Mouse (Mus musculus) limb, embryonic 13.5 days (tissue): ENCODE measurements at regions not wholly inside any gene's neighbourhood (a gene's known extent, or its start where the extent isn't known, plus 50 kb on each side); places are given as distances from the start of the nearest gene placed in this dataset.

Source experiments
- ATAC-seq: fragments of 200-750 bp; cut with Nextera tagmentation; 2 replicates; pipeline ENCODE4 v1.8.0; 2017; ENCODE audit warnings: low read depth, moderate number of reproducible peaks, moderate TSS enrichment; ENCODE audit not compliant: low FRiP score
- H3K27ac ChIP-seq: fragments of 300-500 bp; sonication (generic); 2 replicates; pipeline ENCODE4 v1.5.1; 2015; ENCODE audit warnings: inconsistent platforms, mild to moderate bottlenecking, moderate library complexity
- H3K27me3 ChIP-seq: fragments of 300-500 bp; sonication (generic); 2 replicates; pipeline ENCODE4 v1.6.1; 2015; ENCODE audit warnings: mild to moderate bottlenecking, inconsistent platforms
- H3K36me3 ChIP-seq: fragments of 300-500 bp; sonication (generic); 2 replicates; pipeline ENCODE4 v1.6.1; 2015; ENCODE audit warnings: inconsistent platforms, mild to moderate bottlenecking, moderate library complexity
- H3K4me1 ChIP-seq: fragments of 300-500 bp; sonication (generic); 2 replicates; pipeline ENCODE4 v1.6.1; 2015; ENCODE audit warnings: inconsistent platforms
- H3K4me2 ChIP-seq: fragments of 300-500 bp; sonication (generic); replicated peaks from 2 replicates; pipeline ENCODE4 v1.6.1; 2015; ENCODE audit warnings: inconsistent platforms, mild to moderate bottlenecking, moderate library complexity
- H3K4me3 ChIP-seq: fragments of 300-500 bp; sonication (generic); 2 replicates; pipeline ENCODE4 v1.5.1; 2015; ENCODE audit warnings: moderate library complexity, mild to moderate bottlenecking, inconsistent platforms
- H3K9ac ChIP-seq: fragments of 300-500 bp; sonication (generic); 2 replicates; pipeline ENCODE4 v1.6.1; 2015; ENCODE audit warnings: mild to moderate bottlenecking, inconsistent platforms
- H3K9me3 ChIP-seq: fragments of 300-500 bp; sonication (generic); 2 replicates; pipeline ENCODE4 v1.6.1; 2016; ENCODE audit warnings: inconsistent platforms
- WGBS: fragments of 180-500 bp; shearing (Covaris S2); methylation state at CpG from one replicate; pipeline ENCODE4 v1.1.7; 2015; 5-methylcytosine and 5-hydroxymethylcytosine counted together

DNA sequence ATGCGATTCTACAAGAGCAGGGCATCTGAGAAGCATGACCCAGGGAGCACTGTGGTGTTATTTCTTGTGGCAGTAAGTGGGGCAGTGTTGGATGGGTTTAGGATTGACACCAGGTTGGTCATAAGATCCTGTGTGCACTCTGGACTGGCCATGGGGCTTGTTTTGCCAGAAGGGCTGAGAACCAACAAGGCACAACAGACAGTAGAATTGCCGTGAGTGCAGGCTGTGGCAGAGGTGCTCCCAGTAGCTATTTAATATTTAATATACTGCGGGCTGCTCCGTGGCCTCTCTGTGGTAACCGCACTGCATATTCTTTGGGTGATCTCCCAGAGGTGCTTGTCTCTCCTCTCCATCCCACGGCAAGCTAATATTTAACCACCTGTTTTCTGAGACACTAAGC lies 88.5 kb downstream of the 4930426L09Rik start:
- H3K27ac ChIP-seq = no peak overlapping the region
- H3K4me3 ChIP-seq = no peak overlapping the region
- no peaks in the 10 kb centered on the region for H3K4me1 ChIP-seq
- no peaks in the 10 kb centered on the region for H3K36me3 ChIP-seq
- no peaks in the 10 kb centered on the region for H3K27me3 ChIP-seq
- no peak overlapping the region for H3K9ac ChIP-seq
- 92% methylated on average over 6 of the region's 6 CpGs for WGBS
- no peak overlapping the region for H3K4me2 ChIP-seq
- ATAC-seq = no peak
- peaks cover 6% of the 10 kb centered on the region; the same call in 1 of the 2 replicates for H3K9me3 ChIP-seq

DNA sequence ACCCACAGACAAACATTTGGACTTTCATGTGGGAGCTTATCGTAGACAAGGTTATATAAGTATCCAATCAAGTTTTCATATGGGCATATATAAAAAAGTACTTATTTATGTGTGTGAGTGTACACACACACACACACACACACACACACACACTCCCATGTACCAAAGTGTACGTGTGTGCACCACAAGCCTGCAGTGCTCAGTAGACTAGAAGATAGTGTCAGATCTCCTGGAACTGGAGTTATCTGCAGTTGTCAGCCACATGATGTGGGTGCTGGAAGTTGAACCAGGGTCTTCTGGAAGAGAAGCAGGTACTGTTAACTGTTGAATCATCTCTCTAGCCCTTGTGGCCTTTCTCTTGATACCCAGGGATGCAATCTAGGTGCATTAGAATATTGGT lies 99.7 kb upstream of the Armc3 start:
- H3K27me3 ChIP-seq = no peaks in the 10 kb centered on the region
- ATAC-seq = no peak
- no peak overlapping the region for H3K27ac ChIP-seq

DNA sequence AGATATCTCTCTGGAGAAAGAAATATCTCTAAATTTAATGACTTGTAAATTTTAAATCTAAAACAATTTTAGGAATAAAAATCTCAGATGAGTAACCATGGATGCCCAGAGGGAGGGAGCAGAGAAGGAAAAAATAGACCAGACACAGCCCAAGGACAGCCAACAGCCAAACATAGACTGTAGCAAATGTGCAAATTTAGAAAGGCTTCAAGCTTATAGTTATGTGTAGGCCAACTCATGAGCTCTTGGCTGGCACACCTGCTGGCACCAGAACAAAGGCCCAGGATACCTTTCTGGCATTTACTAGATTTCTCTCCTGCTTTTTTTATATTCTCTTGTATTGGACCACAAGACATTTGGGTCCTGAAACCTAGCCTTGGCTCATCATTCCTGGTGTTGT lies 90.3 kb upstream of the Armc3 start:
- Histone ChIP-seq H3K27me3 (no peaks in the 10 kb centered on the region), H3K9me3 (no peaks in the 10 kb centered on the region), H3K9ac (no peak overlapping the region), H3K4me2 (no peak overlapping the region), H3K27ac (no peak overlapping the region), H3K36me3 (no peaks in the 10 kb centered on the region), H3K4me1 (no peaks in the 10 kb centered on the region), H3K4me3 (no peak overlapping the region)
- no peak for ATAC-seq

More for the DNA sequence above, 99.7 kb upstream of the Armc3 start:
- Histone ChIP-seq H3K4me1 (no peaks in the 10 kb centered on the region), H3K36me3 (no peaks in the 10 kb centered on the region), H3K9me3 (no peaks in the 10 kb centered on the region), H3K9ac (no peak overlapping the region), H3K4me3 (no peak overlapping the region), H3K4me2 (no peak overlapping the region)
- WGBS = 83% methylated on average over 2 of the region's 2 CpGs

DNA sequence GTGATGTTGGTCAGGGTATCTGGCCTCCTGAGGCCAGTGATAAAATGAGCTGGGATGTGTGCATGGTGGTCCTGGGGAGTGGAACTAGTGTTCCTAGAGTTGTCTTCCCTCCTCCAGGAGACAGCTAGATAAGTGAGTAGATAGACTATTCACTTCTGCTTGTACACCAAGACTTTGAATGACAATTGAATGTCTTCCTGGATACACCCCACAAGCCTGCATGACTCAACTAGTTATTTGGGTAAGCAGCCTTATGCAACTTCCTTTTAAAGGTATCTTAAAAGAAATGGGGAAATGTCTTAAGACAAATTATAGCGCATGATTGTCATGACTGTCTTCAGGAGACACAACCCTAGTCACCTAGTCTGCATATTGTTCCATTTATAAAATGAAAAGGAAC lies 79.2 kb upstream of the Armc3 start:
- H3K36me3 ChIP-seq = no peaks in the 10 kb centered on the region
- H3K9me3 ChIP-seq = no peaks in the 10 kb centered on the region
- 91% methylated on average over 1 of the region's 1 CpGs for WGBS
- no peak overlapping the region for H3K9ac ChIP-seq
- no peak overlapping the region for H3K4me2 ChIP-seq
- H3K27ac ChIP-seq = no peak overlapping the region
- ATAC-seq = no peak
- H3K27me3 ChIP-seq = no peaks in the 10 kb centered on the region
- no peaks in the 10 kb centered on the region for H3K4me1 ChIP-seq
- H3K4me3 ChIP-seq = no peak overlapping the region

DNA sequence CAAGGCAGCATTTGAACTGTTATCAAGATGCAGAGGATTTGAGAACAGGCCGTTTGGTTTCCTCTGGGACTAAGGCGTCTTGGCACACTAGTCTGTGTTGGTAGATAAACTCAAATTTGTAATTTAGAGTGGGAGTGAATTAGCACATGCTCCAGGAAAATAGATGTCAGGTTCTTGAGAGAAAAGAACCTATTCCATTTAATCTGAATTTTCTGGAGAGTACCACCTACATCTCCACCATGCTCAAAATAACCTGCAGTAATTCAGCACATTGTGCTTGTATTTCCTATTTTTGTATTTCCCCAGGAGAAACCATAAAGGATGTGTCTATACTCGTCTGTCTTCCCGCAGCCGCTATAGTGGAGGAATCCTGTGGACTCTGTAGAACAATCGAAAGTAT lies 66.2 kb upstream of the Armc3 start:
- 82% methylated on average over 6 of the region's 6 CpGs for WGBS
- Histone ChIP-seq H3K9me3 (no peaks in the 10 kb centered on the region), H3K27ac (no peak overlapping the region), H3K36me3 (no peaks in the 10 kb centered on the region), H3K4me1 (no peaks in the 10 kb centered on the region), H3K4me3 (no peak overlapping the region), H3K27me3 (no peaks in the 10 kb centered on the region), H3K9ac (no peak overlapping the region), H3K4me2 (no peak overlapping the region)
- no peak for ATAC-seq

DNA sequence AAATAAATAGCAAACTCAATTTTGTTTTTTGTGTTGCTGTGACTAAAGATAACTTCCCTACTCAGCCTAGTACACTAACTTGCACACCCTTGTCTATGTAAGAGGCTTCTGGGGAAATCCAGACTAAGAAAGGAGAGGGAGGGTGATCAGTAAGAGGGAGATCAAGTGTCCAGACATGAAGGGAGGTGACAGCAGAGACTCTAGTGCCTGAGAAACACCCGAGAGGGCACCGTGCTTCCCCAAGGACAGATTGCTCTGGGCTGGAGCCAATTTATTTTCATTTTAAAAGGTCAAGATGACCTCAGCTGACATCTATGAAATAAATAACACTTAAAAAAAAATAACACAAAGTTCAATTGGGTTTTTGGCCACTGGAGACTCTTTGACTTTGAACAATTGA lies 56.5 kb upstream of the Armc3 start:
- Histone ChIP-seq H3K9me3 (no peaks in the 10 kb centered on the region), H3K4me1 (no peaks in the 10 kb centered on the region), H3K4me2 (no peak overlapping the region), H3K36me3 (no peaks in the 10 kb centered on the region), H3K27me3 (no peaks in the 10 kb centered on the region), H3K9ac (no peak overlapping the region), H3K4me3 (no peak overlapping the region), H3K27ac (no peak overlapping the region)
- ATAC-seq = no peak
- WGBS = 61% methylated on average over 2 of the region's 2 CpGs

DNA sequence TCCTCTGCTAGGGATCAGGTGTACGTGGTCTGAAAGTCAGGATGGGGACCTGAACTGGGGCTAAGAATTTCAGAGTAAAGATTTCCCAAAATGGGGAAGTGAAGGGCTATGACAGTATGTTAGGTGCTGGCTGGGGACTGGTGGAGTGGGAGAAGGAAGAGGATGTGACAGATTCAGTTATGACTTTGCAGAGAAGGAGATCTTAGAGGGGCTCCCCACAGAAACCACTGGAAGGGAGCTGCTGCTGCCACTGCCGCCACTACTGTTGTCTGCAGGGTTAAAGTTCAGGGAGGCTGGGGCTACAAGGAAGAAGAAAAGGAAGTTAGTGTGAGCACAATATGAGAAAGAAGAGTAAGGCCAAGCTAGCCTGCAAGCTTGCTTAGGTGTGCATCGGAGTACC lies 53.7 kb upstream of the Armc3 start:
- H3K4me3 ChIP-seq = no peak overlapping the region
- no peaks in the 10 kb centered on the region for H3K9me3 ChIP-seq
- H3K27me3 ChIP-seq = no peaks in the 10 kb centered on the region
- no peak overlapping the region for H3K27ac ChIP-seq
- ATAC-seq = no peak
- no peak overlapping the region for H3K9ac ChIP-seq
- 68% methylated on average over 3 of the region's 3 CpGs for WGBS
- no peaks in the 10 kb centered on the region for H3K4me1 ChIP-seq
- no peak overlapping the region for H3K4me2 ChIP-seq
- H3K36me3 ChIP-seq = no peaks in the 10 kb centered on the region

DNA sequence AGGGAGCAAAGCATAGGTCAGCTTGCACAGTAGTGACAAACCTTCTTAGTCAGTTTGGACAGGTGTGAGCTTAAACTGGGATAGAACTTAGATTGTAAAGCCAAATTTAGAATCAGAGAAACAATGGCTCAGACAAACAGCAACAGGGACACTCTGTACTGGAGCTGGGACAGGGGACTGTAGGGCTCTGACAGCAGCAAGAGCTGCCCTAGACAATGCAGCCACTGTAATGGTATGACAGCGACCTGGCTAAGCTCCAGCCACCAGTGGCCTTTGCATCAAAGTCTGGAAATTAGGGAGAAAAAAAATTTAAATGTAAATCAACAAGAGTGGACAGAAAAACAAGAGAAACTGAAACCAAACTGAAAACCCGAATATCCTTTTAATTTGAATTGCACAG lies 53.2 kb upstream of the Armc3 start:
- H3K9ac ChIP-seq = no peak overlapping the region
- no peaks in the 10 kb centered on the region for H3K27me3 ChIP-seq
- H3K27ac ChIP-seq = no peak overlapping the region
- H3K4me3 ChIP-seq = no peak overlapping the region
- no peaks in the 10 kb centered on the region for H3K36me3 ChIP-seq
- ATAC-seq = peak; percentile 48; the same call in 1 of the 2 replicates
- no peaks in the 10 kb centered on the region for H3K9me3 ChIP-seq
- no peak overlapping the region for H3K4me2 ChIP-seq
- 66% methylated on average over 2 of the region's 2 CpGs for WGBS
- H3K4me1 ChIP-seq = no peaks in the 10 kb centered on the region

DNA sequence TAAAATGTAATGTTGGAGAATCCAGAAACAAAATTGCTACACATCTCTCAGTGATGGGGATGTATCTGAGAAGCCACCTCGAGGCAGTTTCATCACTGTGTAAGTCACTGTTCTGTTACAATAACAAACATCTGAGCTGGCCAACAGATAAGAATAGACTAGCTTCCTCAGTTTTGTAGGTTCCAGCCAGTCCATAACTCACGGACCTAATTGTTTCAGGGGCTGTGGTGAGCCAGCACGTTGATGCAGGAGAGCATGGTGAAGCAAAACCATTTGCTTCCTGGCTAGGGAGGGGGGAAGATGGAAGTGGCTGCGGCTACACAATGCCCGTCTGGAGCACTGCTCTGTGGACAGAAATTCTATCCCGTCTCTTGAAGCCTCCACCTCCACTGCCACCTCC lies 52.8 kb upstream of the Armc3 start:
- H3K4me1 ChIP-seq = no peaks in the 10 kb centered on the region
- no peak overlapping the region for H3K27ac ChIP-seq
- no peaks in the 10 kb centered on the region for H3K27me3 ChIP-seq
- no peak overlapping the region for H3K9ac ChIP-seq
- 40% methylated on average over 6 of the region's 6 CpGs for WGBS
- no peaks in the 10 kb centered on the region for H3K36me3 ChIP-seq
- no peak overlapping the region for H3K4me2 ChIP-seq
- H3K9me3 ChIP-seq = no peaks in the 10 kb centered on the region
- ATAC-seq = no peak
- H3K4me3 ChIP-seq = no peak overlapping the region

DNA sequence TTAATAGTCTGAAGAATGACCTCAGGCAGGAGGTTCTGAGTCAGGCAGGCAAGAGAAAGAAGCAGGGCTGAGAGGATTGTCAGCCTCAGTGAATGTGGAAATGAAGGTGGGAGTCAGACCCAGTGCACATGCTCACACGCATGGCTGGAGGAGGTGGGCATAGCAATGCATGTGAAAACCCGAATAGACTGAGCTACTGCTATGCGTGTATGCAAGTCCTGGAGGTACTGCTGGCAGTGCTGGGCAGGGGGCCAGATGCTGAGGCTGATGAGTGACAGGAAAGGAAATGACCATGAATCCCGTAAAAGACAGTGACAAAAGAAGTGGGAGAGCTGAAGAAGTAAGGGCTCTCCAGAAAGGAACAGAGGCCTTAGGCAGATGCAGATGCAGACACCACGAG lies 50.3 kb upstream of the Armc3 start:
- H3K9me3 ChIP-seq = no peaks in the 10 kb centered on the region
- ATAC-seq = no peak
- H3K27ac ChIP-seq = no peak overlapping the region
- H3K4me2 ChIP-seq = no peak overlapping the region
- no peaks in the 10 kb centered on the region for H3K36me3 ChIP-seq
- WGBS = 71% methylated on average over 5 of the region's 5 CpGs
- H3K4me3 ChIP-seq = no peak overlapping the region
- H3K4me1 ChIP-seq = no peaks in the 10 kb centered on the region
- H3K9ac ChIP-seq = no peak overlapping the region
- H3K27me3 ChIP-seq = no peaks in the 10 kb centered on the region
